Mouse (Mus musculus): Measurements from ENCODE around the gene Itsn1. TPM values are rescaled to one million over a fixed set of nuclear protein-coding genes. Genes with fewer than 3 reads are reported as not detected.

Itsn1 gene
- polyA plus RNA-seq, 1 experiment: 24.3 TPM

DNA sequence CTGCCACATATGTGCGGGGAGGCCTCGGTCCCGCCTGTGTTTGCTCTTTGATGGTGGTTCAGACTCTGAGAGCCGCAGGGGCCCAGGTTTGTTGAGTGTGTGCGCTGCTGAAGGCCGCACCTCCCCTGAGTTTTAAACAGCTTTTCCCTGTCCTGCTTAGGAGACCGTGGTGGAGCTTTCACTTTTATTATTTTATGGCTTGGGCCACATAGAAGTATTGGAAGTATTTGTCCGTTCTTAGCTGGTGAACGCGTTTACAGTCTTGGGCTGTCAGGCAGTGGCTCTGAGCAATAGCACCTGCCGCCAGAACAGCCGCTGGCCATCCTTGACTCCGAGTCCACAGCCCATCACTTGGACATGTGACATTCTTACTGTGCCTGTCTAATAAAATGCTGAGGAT lies 27.2 kb upstream of the Itsn1 start:
- TF ChIP-seq CTCF (IDR thresholded peaks at IDR 0.05; ENCODE audit: control insufficient read depth, insufficient read depth, insufficient read length) (no peak), FOSL1 (IDR thresholded peaks at IDR 0.05; ENCODE audit: insufficient read depth, low read length, poor library complexity, severe bottlenecking) (no peak), MYOG (IDR thresholded peaks at IDR 0.05; ENCODE audit: control insufficient read depth, extremely low read depth, insufficient read length) (no peak), MAX (IDR thresholded peaks at IDR 0.05) (no peak)
- Histone ChIP-seq H3K79me3 (ENCODE audit: low read depth) (no peaks in the 10 kb centered on the region), H3K79me2 (ENCODE audit: control insufficient read depth, insufficient read depth) (no peaks in the 10 kb centered on the region), H3ac (ENCODE audit: control insufficient read depth, insufficient read length, low read depth) (no peak overlapping the region), H3K27me3 (ENCODE audit: control insufficient read depth, insufficient read depth, insufficient read length) (no peaks in the 10 kb centered on the region), H3K36me3 (ENCODE audit: control insufficient read depth, insufficient read depth) (peaks cover 21% of the 10 kb centered on the region), H3K4me3 (ENCODE audit: insufficient read depth, poor library complexity, severe bottlenecking) (no peak overlapping the region)

GRCm38 (mm10) chr16:91702771-91703188 lies 26.3 kb upstream of the Itsn1 start:
- H3K4me3 ChIP-seq (ENCODE audit: insufficient read depth, poor library complexity, severe bottlenecking): no peak overlapping the region
- no peak for TF ChIP-seq CEBPB (IDR thresholded peaks at IDR 0.05; ENCODE audit: low read depth)
- TF ChIP-seq USF1 (IDR thresholded peaks at IDR 0.05; ENCODE audit: low read depth): no peak
- no peak for TF ChIP-seq MYOD1 (IDR thresholded peaks at IDR 0.05; ENCODE audit: control insufficient read depth, insufficient read length, low read depth)
- TF ChIP-seq CTCF (IDR thresholded peaks at IDR 0.05; ENCODE audit: control insufficient read depth, insufficient read depth, insufficient read length): no peak
- TF ChIP-seq FOSL1 (IDR thresholded peaks at IDR 0.05; ENCODE audit: insufficient read depth, low read length, poor library complexity, severe bottlenecking): no peak
- peaks cover 29% of the 10 kb centered on the region for H3K36me3 ChIP-seq (ENCODE audit: control insufficient read depth, insufficient read depth)
- no peaks in the 10 kb centered on the region for H3K79me3 ChIP-seq (ENCODE audit: low read depth)
- H3ac ChIP-seq (ENCODE audit: control insufficient read depth, insufficient read length, low read depth): no peak overlapping the region
- H3K27me3 ChIP-seq (ENCODE audit: control insufficient read depth, insufficient read depth, insufficient read length): no peaks in the 10 kb centered on the region
- no peaks in the 10 kb centered on the region for H3K79me2 ChIP-seq (ENCODE audit: control insufficient read depth, insufficient read depth)

DNA sequence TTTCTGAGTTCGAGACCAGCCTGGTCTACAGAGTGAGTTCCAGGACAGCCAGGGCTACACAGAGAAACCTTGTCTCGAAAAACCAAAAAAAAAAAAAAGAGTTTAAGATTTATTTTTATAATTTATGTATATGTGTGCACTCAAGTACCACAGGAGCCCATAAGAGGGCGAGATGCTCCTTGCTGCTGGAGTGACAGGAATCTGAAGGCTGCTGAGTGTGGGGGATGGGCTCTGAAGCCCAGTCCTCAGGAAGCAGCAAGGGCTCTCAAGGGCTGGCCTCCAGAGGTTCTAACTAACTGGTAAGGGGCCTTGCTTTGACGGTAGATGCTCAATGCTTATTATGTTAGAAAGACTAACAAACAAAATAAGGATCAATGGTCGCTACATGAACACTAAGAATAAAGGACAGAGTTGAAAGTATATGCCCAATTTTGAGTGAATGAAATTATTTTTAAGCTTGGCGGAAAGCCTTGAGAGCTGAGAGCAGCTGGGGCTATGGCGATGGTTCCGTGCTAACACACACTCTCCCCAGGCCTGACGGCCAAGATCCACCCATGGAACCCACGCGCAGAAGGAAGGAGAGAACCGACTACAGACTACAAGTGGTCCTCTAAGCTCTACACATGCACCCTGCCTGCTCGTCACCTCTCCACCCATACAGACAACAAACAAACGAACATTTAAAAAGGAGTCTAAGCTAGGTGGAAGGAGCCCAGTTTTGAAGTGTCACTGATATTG lies 24.3 kb upstream of the Itsn1 start:
- TF ChIP-seq MAX (IDR thresholded peaks at IDR 0.05) (no peak), MYOG (IDR thresholded peaks at IDR 0.05; ENCODE audit: control insufficient read depth, extremely low read depth, insufficient read length) (no peak), CTCF (IDR thresholded peaks at IDR 0.05; ENCODE audit: control insufficient read depth, insufficient read depth, insufficient read length) (no peak), MYOD1 (IDR thresholded peaks at IDR 0.05; ENCODE audit: control insufficient read depth, insufficient read length, low read depth) (no peak), FOSL1 (IDR thresholded peaks at IDR 0.05; ENCODE audit: insufficient read depth, low read length, poor library complexity, severe bottlenecking) (no peak), USF1 (IDR thresholded peaks at IDR 0.05; ENCODE audit: low read depth) (no peak), CEBPB (IDR thresholded peaks at IDR 0.05; ENCODE audit: low read depth) (no peak)
- Histone ChIP-seq H3K79me2 (ENCODE audit: control insufficient read depth, insufficient read depth) (no peaks in the 10 kb centered on the region), H3K36me3 (ENCODE audit: control insufficient read depth, insufficient read depth) (peaks cover 19% of the 10 kb centered on the region), H3K27me3 (ENCODE audit: control insufficient read depth, insufficient read depth, insufficient read length) (no peaks in the 10 kb centered on the region), H3K79me3 (ENCODE audit: low read depth) (no peaks in the 10 kb centered on the region), H3ac (ENCODE audit: control insufficient read depth, insufficient read length, low read depth) (no peak overlapping the region), H3K4me3 (ENCODE audit: insufficient read depth, poor library complexity, severe bottlenecking) (no peak overlapping the region)

GRCm38 (mm10) chr16:91710241-91710640 lies 18.8 kb upstream of the Itsn1 start:
- Histone ChIP-seq H3K79me2 (ENCODE audit: control insufficient read depth, insufficient read depth) (no peaks in the 10 kb centered on the region), H3K27me3 (ENCODE audit: control insufficient read depth, insufficient read depth, insufficient read length) (no peaks in the 10 kb centered on the region), H3K36me3 (ENCODE audit: control insufficient read depth, insufficient read depth) (peaks cover 30% of the 10 kb centered on the region), H3K4me3 (ENCODE audit: insufficient read depth, poor library complexity, severe bottlenecking) (no peak overlapping the region), H3ac (ENCODE audit: control insufficient read depth, insufficient read length, low read depth) (no peak overlapping the region), H3K79me3 (ENCODE audit: low read depth) (no peaks in the 10 kb centered on the region)
- TF ChIP-seq MYOG (IDR thresholded peaks at IDR 0.05; ENCODE audit: control insufficient read depth, extremely low read depth, insufficient read length): no peak
- no peak for TF ChIP-seq USF1 (IDR thresholded peaks at IDR 0.05; ENCODE audit: low read depth)
- TF ChIP-seq FOSL1 (IDR thresholded peaks at IDR 0.05; ENCODE audit: insufficient read depth, low read length, poor library complexity, severe bottlenecking): no peak
- no peak for TF ChIP-seq CEBPB (IDR thresholded peaks at IDR 0.05; ENCODE audit: low read depth)
- no peak for TF ChIP-seq MAX (IDR thresholded peaks at IDR 0.05)

GRCm38 (mm10) chr16:91716927-91717349 lies 12.1 kb upstream of the Itsn1 start:
- H3K4me3 ChIP-seq (ENCODE audit: insufficient read depth, poor library complexity, severe bottlenecking): no peak overlapping the region
- no peaks in the 10 kb centered on the region for H3K79me3 ChIP-seq (ENCODE audit: low read depth)
- TF ChIP-seq FOSL1 (IDR thresholded peaks at IDR 0.05; ENCODE audit: insufficient read depth, low read length, poor library complexity, severe bottlenecking) (no peak), CTCF (IDR thresholded peaks at IDR 0.05; ENCODE audit: control insufficient read depth, insufficient read depth, insufficient read length) (no peak), CEBPB (IDR thresholded peaks at IDR 0.05; ENCODE audit: low read depth) (no peak), MYOD1 (IDR thresholded peaks at IDR 0.05; ENCODE audit: control insufficient read depth, insufficient read length, low read depth) (no peak), MAX (IDR thresholded peaks at IDR 0.05) (no peak), USF1 (IDR thresholded peaks at IDR 0.05; ENCODE audit: low read depth) (no peak), MYOG (IDR thresholded peaks at IDR 0.05; ENCODE audit: control insufficient read depth, extremely low read depth, insufficient read length) (no peak)
- no peak overlapping the region for H3ac ChIP-seq (ENCODE audit: control insufficient read depth, insufficient read length, low read depth)
- no peaks in the 10 kb centered on the region for H3K27me3 ChIP-seq (ENCODE audit: control insufficient read depth, insufficient read depth, insufficient read length)
- H3K36me3 ChIP-seq (ENCODE audit: control insufficient read depth, insufficient read depth): peaks cover 9% of the 10 kb centered on the region
- H3K79me2 ChIP-seq (ENCODE audit: control insufficient read depth, insufficient read depth): peaks cover 6% of the 10 kb centered on the region

- H3K36me3 ChIP-seq (ENCODE audit: control insufficient read depth, insufficient read depth): peaks cover 6% of the 10 kb centered on the region
- H3ac ChIP-seq (ENCODE audit: control insufficient read depth, insufficient read length, low read depth): no peak overlapping the region
- no peak overlapping the region for H3K4me3 ChIP-seq (ENCODE audit: insufficient read depth, poor library complexity, severe bottlenecking)
- TF ChIP-seq CEBPB (IDR thresholded peaks at IDR 0.05; ENCODE audit: low read depth) (no peak), FOSL1 (IDR thresholded peaks at IDR 0.05; ENCODE audit: insufficient read depth, low read length, poor library complexity, severe bottlenecking) (no peak), MAX (IDR thresholded peaks at IDR 0.05) (no peak), USF1 (IDR thresholded peaks at IDR 0.05; ENCODE audit: low read depth) (no peak), CTCF (IDR thresholded peaks at IDR 0.05; ENCODE audit: control insufficient read depth, insufficient read depth, insufficient read length) (no peak), MYOG (IDR thresholded peaks at IDR 0.05; ENCODE audit: control insufficient read depth, extremely low read depth, insufficient read length) (no peak), MYOD1 (IDR thresholded peaks at IDR 0.05; ENCODE audit: control insufficient read depth, insufficient read length, low read depth) (no peak)
- H3K79me2 ChIP-seq (ENCODE audit: control insufficient read depth, insufficient read depth): peaks cover 6% of the 10 kb centered on the region
- H3K27me3 ChIP-seq (ENCODE audit: control insufficient read depth, insufficient read depth, insufficient read length): no peaks in the 10 kb centered on the region
- no peaks in the 10 kb centered on the region for H3K79me3 ChIP-seq (ENCODE audit: low read depth)
Measured at GRCm38 (mm10) chr16:91717399-91717798, 11.7 kb upstream of the Itsn1 start.
